Mouse (Mus musculus) spleen, adult 2 months (tissue): ENCODE measurements at regions not wholly inside any gene's neighbourhood (a gene's known extent, or its start where the extent isn't known, plus 50 kb on each side); places are given as distances from the start of the nearest gene placed in this dataset.
"Not testable (repeated sequence)": the region's sequence is repeated elsewhere in the genome, so short reads cannot be mapped to it uniquely, and the experiment has no call there.

Experiments
- DNase-seq, 2 experiments: peaks; one replicate each; pipeline versions ENCODE4 v3.0.0 to v3.0.0-alpha.2; 2012 to 2021; ENCODE audit warnings: low spot score in 2 of 2, low read depth in 1 of 2
- H3K27ac ChIP-seq: fragments of 200-500 bp; 2 replicates; pipeline ENCODE4 v1.5.1; 2012; ENCODE audit warnings: low read length, inconsistent platforms; ENCODE audit not compliant: insufficient read depth
- H3K27me3 ChIP-seq: fragments of 200-500 bp; 2 replicates; pipeline ENCODE4 v1.6.1; 2012; ENCODE audit warnings: mild to moderate bottlenecking, moderate library complexity, low read length, inconsistent platforms; ENCODE audit not compliant: control insufficient read depth, insufficient read depth
- H3K36me3 ChIP-seq: fragments of 200-500 bp; 2 replicates; pipeline ENCODE4 v1.6.1; 2012; ENCODE audit warnings: mild to moderate bottlenecking, low read length, inconsistent platforms; ENCODE audit not compliant: control insufficient read depth, insufficient read depth
- H3K4me1 ChIP-seq: fragments of 200-500 bp; 2 replicates; pipeline ENCODE4 v1.6.1; 2011; ENCODE audit warnings: inconsistent platforms; ENCODE audit not compliant: control insufficient read depth, insufficient read depth, insufficient read length
- H3K4me3 ChIP-seq: fragments of 200-500 bp; 2 replicates; pipeline ENCODE4 v1.5.1; 2011; ENCODE audit warnings: mild to moderate bottlenecking, inconsistent platforms; ENCODE audit not compliant: insufficient read depth, insufficient read length; ENCODE audit errors: extremely low read depth
- CTCF ChIP-seq: fragments of 200-500 bp; IDR thresholded peaks from 2 replicates; pipeline ENCODE4 v1.5.1; 2011; ENCODE audit warnings: mild to moderate bottlenecking, inconsistent platforms; ENCODE audit not compliant: insufficient read depth, insufficient read length, insufficient replicate concordance; ENCODE audit errors: extremely low read depth
- POLR2A ChIP-seq: fragments of 200-500 bp; IDR thresholded peaks from 2 replicates; pipeline ENCODE4 v1.6.1; 2011; ENCODE audit warnings: low read depth, low read length, inconsistent platforms
- WGBS: fragments of 180-500 bp; shearing (Covaris S2); methylation state at CpG from one replicate; pipeline ENCODE4 v1.1.7; 2018; 5-methylcytosine and 5-hydroxymethylcytosine counted together

DNA sequence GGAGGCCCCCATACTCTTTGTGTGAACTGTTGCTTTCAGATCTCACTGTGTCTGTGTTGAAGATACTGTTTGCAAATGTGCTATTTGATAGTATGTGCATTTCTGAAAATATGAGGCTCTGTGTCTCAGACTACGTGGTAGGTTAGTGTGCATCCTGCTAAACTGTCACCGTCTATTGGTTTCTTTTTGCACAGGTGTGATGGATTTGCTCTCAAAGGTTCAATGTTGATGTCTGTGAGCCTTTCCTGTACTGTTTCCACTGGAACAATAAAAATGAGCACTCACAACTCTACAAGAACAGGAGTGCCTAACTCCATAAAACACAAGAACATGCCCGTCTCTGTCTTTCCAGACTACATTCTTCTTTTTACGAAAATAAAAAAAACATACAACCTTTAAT lies 518.2 kb upstream of the Ptger4 start:
- Histone ChIP-seq H3K27me3 (no peaks in the 10 kb centered on the region), H3K4me3 (no peak overlapping the region), H3K27ac (no peak overlapping the region), H3K36me3 (no peaks in the 10 kb centered on the region), H3K4me1 (no peaks in the 10 kb centered on the region)
- no peak for DNase-seq
- TF ChIP-seq POLR2A (no peak), CTCF (no peak)
- WGBS: 84% methylated on average over 4 of the region's 4 CpGs

- Histone ChIP-seq H3K27ac (no peak overlapping the region), H3K4me3 (no peak overlapping the region), H3K27me3 (no peaks in the 10 kb centered on the region), H3K36me3 (no peaks in the 10 kb centered on the region), H3K4me1 (no peaks in the 10 kb centered on the region)
- TF ChIP-seq CTCF: no peak
- TF ChIP-seq POLR2A: no peak
- no peak for DNase-seq
- WGBS: 68% methylated on average over 4 of the region's 4 CpGs
These were observed 522.5 kb upstream of the Dab2 start for GRCm38 (mm10) chr15:5777074-5777473.

GRCm38 (mm10) chr15:5799917-5800316 lies 499.7 kb upstream of the Dab2 start:
- H3K27ac ChIP-seq: no peak overlapping the region
- H3K4me3 ChIP-seq: no peak overlapping the region
- 90% methylated on average over 3 of the region's 3 CpGs for WGBS
- H3K4me1 ChIP-seq: no peaks in the 10 kb centered on the region
- TF ChIP-seq POLR2A (no peak), CTCF (no peak)
- H3K27me3 ChIP-seq: no peaks in the 10 kb centered on the region
- no peak for DNase-seq
- no peaks in the 10 kb centered on the region for H3K36me3 ChIP-seq

DNA sequence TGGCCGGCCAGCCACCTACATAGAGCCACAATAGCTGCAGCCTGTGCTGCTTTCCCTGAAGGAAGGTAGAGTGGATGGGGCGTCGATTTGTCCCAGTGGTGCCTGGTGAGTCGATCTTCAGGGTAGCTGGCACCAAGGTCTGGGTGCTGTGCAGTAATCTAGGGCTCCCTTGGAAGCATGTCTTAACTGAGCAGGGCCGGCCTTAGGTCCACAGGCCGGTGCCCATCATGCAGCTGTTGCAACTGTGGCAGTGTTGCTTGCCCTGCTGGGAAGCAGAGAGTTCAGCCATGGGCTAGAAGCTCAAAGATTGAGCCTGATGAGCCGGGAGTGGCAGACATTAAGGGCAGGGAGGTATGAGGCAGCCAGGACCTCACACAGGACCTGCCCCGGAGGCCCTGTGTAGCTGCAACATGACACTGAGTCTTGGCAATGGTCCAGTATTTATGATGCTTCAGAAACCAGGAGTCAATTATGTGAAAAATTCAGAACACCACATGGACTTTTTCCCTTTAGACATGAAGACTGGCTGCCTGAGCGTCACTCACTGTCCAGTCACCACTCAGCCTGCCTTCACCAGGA lies 488.3 kb upstream of the Dab2 start:
- DNase-seq: no peak
- no peak overlapping the region for H3K27ac ChIP-seq

DNA sequence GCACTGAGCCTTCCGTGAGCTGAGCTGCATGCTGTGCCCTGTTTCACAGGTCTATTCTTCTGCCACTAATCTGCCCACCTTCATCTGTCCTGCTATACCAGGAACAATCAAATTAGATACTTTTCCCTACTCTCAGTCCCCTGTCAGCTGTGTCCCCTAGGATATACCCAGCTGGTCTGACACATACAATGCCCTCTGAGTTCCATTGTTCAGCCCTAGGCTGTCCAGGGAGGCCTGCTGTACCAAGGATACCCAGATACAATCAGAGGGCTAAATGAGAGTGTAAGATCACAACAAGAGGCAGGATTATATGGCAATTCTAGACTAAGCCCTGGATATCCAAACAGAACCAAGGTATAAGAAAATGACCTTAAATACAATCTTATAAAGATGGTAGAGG lies 487.6 kb upstream of the Dab2 start:
- Histone ChIP-seq H3K27ac (no peak overlapping the region), H3K27me3 (no peaks in the 10 kb centered on the region), H3K36me3 (no peaks in the 10 kb centered on the region), H3K4me1 (no peaks in the 10 kb centered on the region), H3K4me3 (no peak overlapping the region)
- DNase-seq: no peak
- no peak for TF ChIP-seq POLR2A
- no peak for TF ChIP-seq CTCF
- WGBS: 88% methylated on average over 1 of the region's 1 CpGs

More for the DNA sequence above, 488.3 kb upstream of the Dab2 start:
- Histone ChIP-seq H3K4me1 (no peaks in the 10 kb centered on the region), H3K4me3 (no peak overlapping the region), H3K36me3 (no peaks in the 10 kb centered on the region), H3K27me3 (no peaks in the 10 kb centered on the region)
- no peak for TF ChIP-seq POLR2A
- no peak for TF ChIP-seq CTCF
- WGBS: 93% methylated on average over 9 of the region's 9 CpGs

DNA sequence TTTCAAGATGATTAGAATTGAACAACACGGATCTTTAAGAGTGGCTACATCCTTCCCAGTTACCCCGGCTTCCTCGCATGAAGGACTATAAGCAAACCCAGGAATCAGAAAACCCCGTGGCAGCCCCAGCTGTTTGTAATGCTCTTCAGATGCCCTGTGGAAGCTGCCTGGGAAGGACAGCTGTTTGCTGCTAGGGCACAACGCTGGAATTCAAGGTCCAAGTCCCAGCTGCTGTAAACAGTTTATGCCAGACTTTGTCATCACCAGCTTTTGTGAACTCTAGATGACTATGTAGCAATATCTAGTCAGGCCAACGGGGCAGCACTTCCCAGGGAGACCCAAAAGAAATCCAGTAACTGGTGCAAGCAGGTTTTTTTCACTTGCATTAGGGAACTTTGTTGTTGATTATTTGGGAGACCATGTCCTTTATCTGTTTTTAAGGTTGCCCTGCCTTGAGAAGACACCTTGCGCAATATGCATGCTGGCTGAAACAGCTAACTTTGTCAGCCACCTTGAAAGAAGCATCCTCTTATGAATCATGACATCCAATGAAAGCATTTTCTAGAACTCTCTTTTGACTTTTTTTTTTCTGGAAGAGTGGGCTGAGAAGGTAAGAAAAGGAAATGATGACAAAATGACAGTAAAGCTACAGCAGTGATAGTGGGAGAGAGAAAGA lies 481.5 kb upstream of the Dab2 start:
- no peaks in the 10 kb centered on the region for H3K4me1 ChIP-seq
- no peak overlapping the region for H3K4me3 ChIP-seq
- no peaks in the 10 kb centered on the region for H3K27me3 ChIP-seq
- no peaks in the 10 kb centered on the region for H3K36me3 ChIP-seq
- DNase-seq: no peak
- TF ChIP-seq POLR2A (no peak), CTCF (no peak)
- WGBS: 77% methylated on average over 7 of the region's 7 CpGs
- H3K27ac ChIP-seq: no peak overlapping the region

GRCm38 (mm10) chr15:5839963-5840362 lies 459.6 kb upstream of the Dab2 start:
- no peaks in the 10 kb centered on the region for H3K36me3 ChIP-seq
- 79% methylated on average over 4 of the region's 4 CpGs for WGBS
- H3K27me3 ChIP-seq: no peaks in the 10 kb centered on the region

DNA sequence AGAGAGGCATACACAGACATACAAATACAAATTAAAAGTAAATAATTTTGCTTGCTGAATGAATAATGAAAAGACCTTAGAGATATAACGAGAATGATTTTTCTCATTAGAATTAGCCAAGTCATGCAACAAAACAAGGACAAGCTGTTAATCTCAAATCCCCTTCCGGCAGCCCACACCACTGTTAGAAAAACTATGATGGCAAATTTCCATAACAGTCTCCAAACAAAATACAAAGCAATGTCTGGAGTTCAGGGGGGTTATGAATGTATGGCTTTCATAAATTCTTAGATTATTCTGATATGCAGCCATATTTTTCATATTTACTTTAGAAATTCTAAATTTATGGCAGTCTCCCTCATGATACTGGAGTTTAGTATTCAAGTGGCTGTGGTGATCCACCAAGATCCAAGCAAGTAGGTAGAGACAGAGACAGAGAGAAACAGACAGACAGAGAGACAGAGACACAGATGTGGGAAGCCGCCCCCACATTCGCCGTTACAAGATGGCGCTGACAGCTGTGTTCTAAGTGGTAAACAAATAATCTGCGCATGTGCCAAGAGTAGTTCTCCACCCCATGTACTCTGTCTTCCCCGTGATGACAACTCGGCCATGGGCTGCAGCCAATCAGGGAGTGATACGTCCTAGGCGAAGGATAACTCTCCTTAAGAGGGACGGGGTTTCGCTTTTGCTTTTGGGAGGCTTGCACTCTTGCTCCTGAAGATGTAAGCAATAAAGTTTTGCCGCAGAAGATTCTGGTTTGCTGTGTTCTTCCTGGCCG lies 458.0 kb upstream of the Dab2 start:
- 93% methylated on average over 15 of the region's 15 CpGs for WGBS
- H3K4me1 ChIP-seq, H3K27ac ChIP-seq, H3K4me3 ChIP-seq, DNase-seq, H3K36me3 ChIP-seq, H3K27me3 ChIP-seq: not testable (repeated sequence)

More at GRCm38 (mm10) chr15:5839963-5840362, 459.6 kb upstream of the Dab2 start:
- DNase-seq: no peak
- no peaks in the 10 kb centered on the region for H3K4me1 ChIP-seq
- no peak overlapping the region for H3K27ac ChIP-seq
- no peak for TF ChIP-seq POLR2A
- no peak for TF ChIP-seq CTCF
- H3K4me3 ChIP-seq: no peak overlapping the region
